Mouse (Mus musculus) erythroid progenitor cell, adult 5-6 weeks (primary cell): ENCODE data around the gene Slco6d1. TPM values are rescaled to one million over a fixed set of nuclear protein-coding genes. Genes with fewer than 3 reads are reported as not detected.
"Not testable (repeated sequence)": the region's sequence is repeated elsewhere in the genome, so short reads cannot be mapped to it uniquely, and the experiment has no call there.

ENCODE experiments used
- ATAC-seq: replicated peaks from 2 replicates; pipeline ENCODE4 v1.8.0; 2016; ENCODE audit warnings: moderate number of reproducible peaks, mild to moderate bottlenecking, moderate TSS enrichment, inconsistent platforms; ENCODE audit not compliant: poor library complexity, low FRiP score, severe bottlenecking
- total RNA-seq, 2 experiments: library from RNA; stranded (forward) in 1 of 2; stranded (reverse) in 1 of 2; fragments of 150-400 nt in 1 of 2; fragments of 186-747, 209-891 nt in 1 of 2; gene quantifications; 2 replicates each; pipeline versions ENCODE4 v1.2.3 to v1.2.4; 2015 to 2017; ENCODE audit warnings: low replicate concordance in 2 of 2

The Slco6d1 gene
- total RNA-seq (2015; ENCODE audit: low replicate concordance) (not detected in 2 replicates), total RNA-seq (2017; ENCODE audit: low replicate concordance) (not detected in 2 replicates)

DNA sequence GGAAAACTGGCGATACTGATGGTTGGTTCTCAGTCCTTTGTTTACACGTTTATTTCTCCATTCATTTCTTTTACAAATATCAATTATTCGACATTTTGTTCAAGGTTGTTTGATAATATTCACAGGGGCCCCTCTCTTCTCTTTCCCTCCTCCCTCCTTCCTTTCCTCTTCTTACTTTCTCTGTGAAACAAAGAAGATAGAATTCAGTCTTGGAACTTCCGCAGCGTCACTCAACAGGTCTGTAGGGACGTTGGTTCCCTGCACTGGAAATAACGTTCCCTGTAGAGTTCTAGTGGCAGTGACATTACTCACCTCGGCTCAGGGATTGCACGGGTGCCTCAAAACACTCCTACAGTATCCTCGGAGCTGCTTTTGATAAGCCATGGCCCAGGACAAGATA, at the start of gene Slco6d1:
Gene Slco6d1 (plus strand): TSS at position 301 of the 400 bp plus-strand sequence.
- no peak for ATAC-seq

DNA sequence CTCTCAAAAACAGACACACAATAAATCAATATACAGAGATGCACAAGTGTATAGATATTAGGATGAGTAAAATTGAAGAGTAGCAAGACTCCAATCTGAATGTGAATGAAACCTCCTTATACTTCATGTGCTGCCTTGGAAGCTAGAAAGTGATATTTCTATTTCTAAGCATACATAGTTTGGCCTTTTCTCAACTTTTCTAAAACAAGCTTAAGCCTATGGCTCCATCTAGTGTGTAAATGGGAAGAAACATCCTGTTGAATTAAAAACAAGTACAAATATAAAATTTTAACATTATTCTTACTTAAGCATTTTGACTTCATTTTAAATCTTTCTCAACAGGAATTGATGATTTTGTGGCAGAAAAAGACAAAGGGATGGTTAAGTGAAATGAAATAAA, 28.9 kb upstream of the Slco6d1 start:
- no peak for ATAC-seq

DNA sequence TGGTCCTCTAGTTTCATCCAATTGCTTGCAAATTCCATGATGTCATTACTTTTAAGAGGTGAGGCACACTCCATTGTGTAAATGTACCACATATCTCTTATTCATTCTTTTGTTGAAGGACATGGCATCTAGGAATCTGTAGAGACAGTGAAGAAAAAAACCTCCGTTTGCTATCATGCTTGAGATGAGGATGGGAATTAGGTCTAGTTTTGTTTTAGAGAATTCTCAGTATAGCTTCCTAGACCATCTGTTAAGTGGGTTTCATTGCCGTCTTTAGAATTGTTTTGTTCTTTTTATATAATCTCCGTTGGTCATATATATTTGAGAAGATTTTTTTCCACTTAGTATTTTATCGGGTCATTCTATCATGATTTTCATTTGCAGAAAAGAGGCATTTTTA, 27.0 kb downstream of the Slco6d1 start:
- ATAC-seq: no peak

DNA sequence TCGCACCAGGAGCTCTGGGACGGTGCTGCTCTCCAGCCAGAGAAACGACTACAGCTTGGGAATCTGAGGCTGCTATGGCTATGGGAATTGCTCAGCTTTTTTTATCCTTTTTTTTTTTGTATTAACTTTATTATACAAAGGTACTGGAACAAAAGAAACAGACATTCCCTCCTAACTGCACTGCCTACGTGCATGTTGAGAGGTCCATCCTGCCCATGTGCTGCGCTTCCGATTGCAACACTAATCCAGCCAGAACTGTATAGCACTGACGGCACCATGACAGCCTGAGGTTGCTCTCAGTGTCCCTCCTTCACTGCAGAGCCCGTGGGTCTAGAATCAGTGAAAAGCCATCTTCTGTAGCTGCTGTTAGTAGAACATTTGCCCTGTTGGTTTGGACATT, 38.3 kb downstream of the Slco6d1 start:
- ATAC-seq: not testable (repeated sequence)

DNA sequence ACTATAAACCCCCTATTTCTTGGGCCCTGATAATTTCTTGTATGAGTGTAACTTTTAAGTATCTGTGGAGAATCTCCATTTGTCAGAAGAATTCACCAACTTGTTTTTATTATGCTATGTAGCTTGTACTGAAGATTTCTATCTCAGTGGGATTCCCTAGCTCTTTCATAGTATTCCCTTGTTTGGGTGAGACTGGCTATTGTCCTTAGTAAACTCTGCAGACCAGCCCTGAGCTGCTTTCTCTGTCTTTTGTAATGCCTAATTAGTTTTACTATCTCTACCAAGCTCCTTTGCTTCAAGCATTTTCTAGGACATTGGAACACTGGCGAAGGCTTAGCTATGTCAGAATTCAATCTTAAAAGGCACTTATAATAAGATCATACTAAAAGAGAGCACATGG, 55.5 kb downstream of the Slco6d1 start:
- ATAC-seq: not testable (repeated sequence)

DNA sequence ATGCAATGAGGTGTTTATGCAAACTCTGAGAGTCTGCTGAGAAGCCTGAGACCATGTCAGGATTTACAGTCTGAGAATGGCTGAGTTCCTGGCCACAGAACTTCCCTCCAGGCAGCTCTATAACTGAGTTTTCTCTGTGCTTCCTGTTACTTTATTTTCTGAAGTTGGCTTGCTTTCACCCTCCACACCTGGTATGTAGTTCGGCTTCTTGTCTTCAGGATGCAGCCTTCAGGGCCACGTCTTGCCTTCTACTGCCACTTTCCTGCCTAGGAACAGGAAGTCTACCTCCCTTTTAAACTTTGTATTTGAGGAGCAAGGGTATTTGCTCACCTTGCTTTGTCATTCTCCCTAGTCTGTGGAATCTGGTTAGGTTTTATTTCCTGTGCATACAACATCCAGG, 58.3 kb downstream of the Slco6d1 start:
- ATAC-seq: no peak

DNA sequence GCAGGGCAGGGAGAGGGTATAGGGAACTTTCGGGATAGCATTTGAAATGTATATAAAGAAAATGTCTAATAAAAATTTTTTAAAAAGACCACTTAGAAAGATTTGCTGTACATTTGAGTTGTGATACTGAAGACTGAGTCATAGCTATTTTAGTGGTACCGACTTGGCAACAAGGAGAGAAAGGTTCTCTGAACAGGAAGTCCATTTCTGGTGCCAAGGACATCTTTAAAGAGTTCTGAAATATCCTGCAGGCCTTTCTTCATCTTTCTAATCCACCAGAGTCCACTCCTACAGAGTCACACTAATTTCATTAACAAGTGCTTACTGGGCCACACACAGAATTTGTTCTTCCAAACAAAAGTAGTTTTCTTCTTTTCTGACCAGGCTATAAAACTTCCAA, 85.1 kb downstream of the Slco6d1 start:
- no peak for ATAC-seq

DNA sequence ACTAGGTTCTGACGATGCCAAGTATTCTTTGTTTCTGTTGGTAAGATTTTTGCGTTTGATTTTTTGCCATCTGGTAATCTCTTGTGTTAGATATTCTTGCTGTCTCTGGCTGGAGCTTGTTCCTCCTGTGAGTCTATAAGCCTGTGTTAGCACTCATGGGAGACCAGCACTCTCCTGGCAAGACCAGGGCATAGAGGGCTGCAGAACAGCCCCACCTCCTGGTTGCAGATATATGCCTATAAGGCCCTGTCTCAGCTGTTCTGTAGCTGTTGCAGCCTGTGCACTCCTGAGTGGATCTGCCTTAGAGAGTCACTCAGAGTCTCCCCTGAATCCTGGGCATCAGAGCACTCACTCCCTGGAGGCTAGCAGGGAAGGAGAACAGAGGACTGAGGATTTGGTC, 102.1 kb downstream of the Slco6d1 start:
- no peak for ATAC-seq

DNA sequence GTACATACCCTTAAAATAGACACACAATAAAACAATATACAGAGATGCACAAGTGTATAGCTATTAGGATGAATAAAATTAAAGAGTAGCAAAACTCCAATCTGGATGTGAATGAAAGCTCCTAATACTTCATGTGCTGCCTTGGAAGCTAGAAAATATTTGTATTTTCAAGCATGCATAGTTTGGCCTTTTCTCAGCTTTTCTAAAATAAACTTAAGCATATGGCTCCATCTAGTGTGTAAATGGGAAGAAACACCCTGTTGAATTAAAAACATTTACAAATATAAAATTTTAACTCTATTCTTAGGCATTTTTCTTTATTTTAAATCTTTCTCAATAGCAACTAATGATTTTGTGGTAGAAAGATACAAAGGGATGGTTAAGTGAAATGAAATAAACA, 102.6 kb downstream of the Slco6d1 start:
- no peak for ATAC-seq

DNA sequence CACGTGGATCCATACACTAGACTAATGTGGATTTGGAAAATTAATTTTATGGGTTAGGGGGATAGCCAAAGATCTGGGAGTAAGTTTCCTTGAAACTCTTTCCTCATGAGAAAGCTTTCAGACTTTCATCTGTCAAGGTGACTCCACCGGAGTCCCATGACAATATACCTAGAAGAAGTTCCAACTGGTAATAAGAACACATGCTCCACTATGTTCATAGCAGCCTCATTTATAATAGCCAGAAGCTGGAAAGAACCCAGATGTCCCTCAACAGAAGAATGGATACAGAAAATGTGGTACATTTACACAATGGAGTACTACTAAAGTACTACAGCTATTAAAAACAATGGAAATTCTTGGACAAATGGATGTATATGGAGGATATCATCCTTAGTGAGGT, 107.4 kb downstream of the Slco6d1 start:
- not testable (repeated sequence) for ATAC-seq

DNA sequence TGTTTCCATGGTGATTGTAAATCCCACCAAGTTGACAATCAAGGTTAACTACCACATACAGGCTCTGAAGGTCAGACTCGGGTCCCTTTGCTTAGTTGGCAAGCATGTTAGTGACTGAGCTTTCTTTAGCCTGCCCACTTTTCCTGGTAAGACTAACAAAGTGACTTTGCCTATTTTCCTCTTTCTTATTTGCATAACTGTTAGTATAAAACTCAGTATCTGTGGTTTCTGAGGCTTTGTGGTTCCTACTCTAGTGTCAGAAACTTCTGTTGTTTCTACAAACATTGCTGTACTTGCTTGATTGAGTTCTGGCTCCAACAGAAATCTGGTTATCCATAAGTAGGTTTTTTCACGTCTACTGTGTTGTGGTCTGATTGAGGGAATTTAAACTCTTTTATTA, 124.4 kb downstream of the Slco6d1 start:
- ATAC-seq: no peak

DNA sequence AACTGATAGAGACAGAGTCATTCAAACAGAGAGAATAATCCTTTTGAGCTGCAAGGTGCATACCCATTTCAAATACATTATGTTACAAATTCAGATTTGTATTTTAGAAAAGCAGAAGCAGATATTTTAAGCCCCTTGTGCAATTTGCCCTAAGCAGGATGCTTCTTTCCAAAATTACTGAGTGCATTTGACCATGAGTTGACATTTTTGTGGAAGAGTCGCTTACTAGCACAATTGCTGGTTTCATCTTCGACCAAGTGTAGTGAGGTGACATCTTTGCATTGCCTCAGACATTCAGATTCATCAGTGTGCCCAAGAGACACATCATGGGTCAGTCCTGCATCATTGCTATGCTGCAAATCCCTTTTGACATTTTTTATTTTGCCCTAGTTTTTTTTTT, 133.5 kb downstream of the Slco6d1 start:
- no peak for ATAC-seq

DNA sequence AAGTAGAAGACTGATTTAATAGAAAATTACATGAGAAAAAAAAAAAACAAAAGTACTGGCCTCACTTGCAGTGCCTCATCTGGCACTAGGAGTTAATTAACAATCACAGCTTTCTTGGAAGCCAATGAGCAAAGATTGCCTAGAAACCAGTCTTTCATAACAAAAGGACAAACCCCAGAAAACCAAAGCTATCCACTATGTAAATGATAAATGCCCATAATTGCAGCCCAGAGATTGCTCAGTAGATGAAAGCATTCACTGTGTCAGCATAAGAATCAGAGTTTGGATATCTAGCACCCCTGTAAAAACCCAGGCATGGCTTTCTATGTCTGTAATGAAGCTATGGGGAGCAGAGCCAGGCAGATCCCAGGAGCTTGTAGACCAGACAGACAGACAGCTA, 144.8 kb downstream of the Slco6d1 start:
- no peak for ATAC-seq
